Mouse (Mus musculus): ENCODE data around the gene Nxn. TPM values are rescaled to one million over a fixed set of nuclear protein-coding genes. Genes with fewer than 3 reads are reported as not detected.
A peak's percentile ranks its signal among the peaks of the same experiment; 100 is the strongest.

The Nxn gene
- polyA plus RNA-seq, 1 experiment, result 10.6 TPM

GRCm38 (mm10) chr11:76352861-76353558, 45.9 kb downstream of the Nxn start:
- TF ChIP-seq POLR2A (IDR thresholded peaks at IDR 0.05; ENCODE audit: low read depth, low read length) (no peak), CTCF (conservative IDR thresholded peaks at IDR 0.05; ENCODE audit: insufficient read depth, insufficient read length, low read depth, low read length) (no peak)
- 65% methylated on average over 16 of the region's 16 CpGs for WGBS
- Histone ChIP-seq H3K36me3 (ENCODE audit: control insufficient read depth, insufficient read depth, low read length) (no peaks in the 10 kb centered on the region), H3K27me3 (replicated peaks; ENCODE audit: control insufficient read depth, insufficient read depth, low read length) (no peaks in the 10 kb centered on the region), H3K27ac (ENCODE audit: insufficient read depth, low read depth, low read length) (no peak overlapping the region), H3K4me1 (ENCODE audit: control insufficient read depth, insufficient read depth, low read length) (peaks cover 3% of the 10 kb centered on the region; the same call in 1 of the 2 replicates), H3K4me3 (ENCODE audit: insufficient read depth, low read depth, low read length) (no peak overlapping the region)
- DNase-seq, result peak; percentile 18

- H3K27ac ChIP-seq (ENCODE audit: insufficient read depth, low read depth, low read length), result no peak overlapping the region
- H3K4me1 ChIP-seq (ENCODE audit: control insufficient read depth, insufficient read depth, low read length), result no peaks in the 10 kb centered on the region
- 47% methylated on average over 3 of the region's 3 CpGs for WGBS
- H3K36me3 ChIP-seq (ENCODE audit: control insufficient read depth, insufficient read depth, low read length), result no peaks in the 10 kb centered on the region
- no peaks in the 10 kb centered on the region for H3K27me3 ChIP-seq (replicated peaks; ENCODE audit: control insufficient read depth, insufficient read depth, low read length)
- H3K4me3 ChIP-seq (ENCODE audit: insufficient read depth, low read depth, low read length), result no peak overlapping the region
- DNase-seq, result no peak
- no peak for TF ChIP-seq POLR2A (IDR thresholded peaks at IDR 0.05; ENCODE audit: low read depth, low read length)
- no peak for TF ChIP-seq CTCF (conservative IDR thresholded peaks at IDR 0.05; ENCODE audit: insufficient read depth, insufficient read length, low read depth, low read length)
Measured at GRCm38 (mm10) chr11:76351624-76352011, 47.3 kb downstream of the Nxn start.

DNA sequence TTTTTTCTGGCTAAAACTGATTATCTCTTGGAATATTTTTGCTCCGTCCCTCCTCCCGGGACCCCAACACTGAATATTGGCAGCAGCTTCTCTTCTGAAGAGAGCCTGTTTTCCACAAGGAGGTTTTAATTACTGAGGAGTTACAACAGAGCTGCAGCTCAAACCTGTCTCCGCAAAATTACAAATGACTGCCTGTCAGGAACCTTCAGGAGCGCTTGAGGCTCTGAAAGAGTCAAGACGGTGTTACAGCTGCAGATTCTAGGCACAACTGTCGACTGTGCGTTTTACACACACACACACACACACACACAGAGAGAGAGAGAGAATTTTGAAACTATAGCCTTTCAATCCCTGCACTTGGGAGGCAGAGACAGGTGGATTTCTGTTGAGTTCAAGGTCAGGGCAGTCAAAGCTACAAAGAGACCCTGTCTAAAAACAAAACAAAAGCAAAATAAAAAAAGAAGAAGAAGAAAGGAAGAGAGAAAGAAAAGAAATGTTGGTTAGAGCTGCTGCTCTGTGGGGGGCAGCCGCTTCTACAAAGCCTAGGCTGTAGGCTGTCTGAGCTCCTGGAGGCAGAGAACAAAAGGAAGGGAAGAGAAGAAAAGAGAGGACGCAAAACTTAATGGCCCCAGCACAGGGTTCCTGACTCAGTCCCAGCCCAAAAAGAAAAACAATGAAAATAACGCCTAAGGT, 47.9 kb downstream of the Nxn start:
- TF ChIP-seq CTCF (conservative IDR thresholded peaks at IDR 0.05; ENCODE audit: insufficient read depth, insufficient read length, low read depth, low read length), result no peak
- TF ChIP-seq POLR2A (IDR thresholded peaks at IDR 0.05; ENCODE audit: low read depth, low read length), result no peak
- Histone ChIP-seq H3K27me3 (replicated peaks; ENCODE audit: control insufficient read depth, insufficient read depth, low read length) (no peaks in the 10 kb centered on the region), H3K27ac (ENCODE audit: insufficient read depth, low read depth, low read length) (no peak overlapping the region), H3K4me3 (ENCODE audit: insufficient read depth, low read depth, low read length) (no peak overlapping the region), H3K36me3 (ENCODE audit: control insufficient read depth, insufficient read depth, low read length) (no peaks in the 10 kb centered on the region), H3K4me1 (ENCODE audit: control insufficient read depth, insufficient read depth, low read length) (no peaks in the 10 kb centered on the region)
- DNase-seq, result no peak
- WGBS, result 71% methylated on average over 10 of the region's 10 CpGs

DNA sequence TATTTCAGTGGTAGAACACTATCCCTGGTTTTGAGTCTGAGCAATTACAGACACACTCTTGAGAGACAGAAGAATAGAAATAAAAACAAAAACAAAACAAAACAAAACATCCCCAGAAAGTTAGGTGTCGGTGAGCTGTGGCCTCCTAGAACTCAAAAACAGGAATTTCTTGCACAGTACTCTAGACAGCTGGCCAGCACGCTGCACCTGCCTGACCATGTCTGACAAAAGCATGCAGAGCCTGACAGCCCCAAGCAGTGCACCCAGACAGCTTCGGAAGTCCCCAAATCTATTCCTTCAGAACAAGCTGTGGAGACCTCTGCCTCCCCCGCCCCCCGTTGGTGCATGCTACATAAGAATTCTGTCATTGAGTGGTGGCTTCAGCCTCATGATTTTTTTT, 49.1 kb downstream of the Nxn start:
- no peak overlapping the region for H3K27ac ChIP-seq (ENCODE audit: insufficient read depth, low read depth, low read length)
- H3K4me1 ChIP-seq (ENCODE audit: control insufficient read depth, insufficient read depth, low read length), result no peaks in the 10 kb centered on the region

GRCm38 (mm10) chr11:76347589-76347988, 51.4 kb downstream of the Nxn start:
- Histone ChIP-seq H3K4me1 (ENCODE audit: control insufficient read depth, insufficient read depth, low read length) (no peaks in the 10 kb centered on the region), H3K36me3 (ENCODE audit: control insufficient read depth, insufficient read depth, low read length) (no peaks in the 10 kb centered on the region)
- WGBS, result 91% methylated on average over 4 of the region's 4 CpGs

More for the DNA sequence above, 49.1 kb downstream of the Nxn start:
- H3K27me3 ChIP-seq (replicated peaks; ENCODE audit: control insufficient read depth, insufficient read depth, low read length), result no peaks in the 10 kb centered on the region
- H3K4me3 ChIP-seq (ENCODE audit: insufficient read depth, low read depth, low read length), result no peak overlapping the region
- no peak for DNase-seq
- H3K36me3 ChIP-seq (ENCODE audit: control insufficient read depth, insufficient read depth, low read length), result no peaks in the 10 kb centered on the region
- WGBS, result 80% methylated on average over 5 of the region's 5 CpGs
- TF ChIP-seq POLR2A (IDR thresholded peaks at IDR 0.05; ENCODE audit: low read depth, low read length), result no peak

DNA sequence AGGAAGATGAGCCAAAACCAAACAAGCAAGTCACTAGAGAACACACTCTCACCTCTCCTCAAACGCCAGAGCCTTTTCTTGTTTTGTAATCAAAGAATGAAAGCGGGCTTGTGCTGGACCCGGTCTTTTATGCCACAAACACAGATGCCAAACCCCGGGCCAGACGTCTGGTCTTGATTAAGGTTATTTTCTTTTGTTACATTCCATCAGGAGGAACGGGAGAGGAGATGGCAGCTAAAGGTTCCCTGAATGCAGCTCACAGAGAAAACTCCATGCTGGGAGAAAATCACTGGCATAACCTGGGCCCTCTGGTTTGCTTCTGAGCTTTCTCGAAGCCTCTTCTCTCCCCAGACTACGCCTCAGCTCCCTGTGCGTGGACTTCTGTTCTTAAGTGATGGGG, 55.9 kb downstream of the Nxn start:
- WGBS, result 86% methylated on average over 9 of the region's 9 CpGs
- Histone ChIP-seq H3K27me3 (replicated peaks; ENCODE audit: control insufficient read depth, insufficient read depth, low read length) (no peaks in the 10 kb centered on the region), H3K4me3 (ENCODE audit: insufficient read depth, low read depth, low read length) (no peak overlapping the region), H3K4me1 (ENCODE audit: control insufficient read depth, insufficient read depth, low read length) (no peaks in the 10 kb centered on the region; the same call in 1 of the 2 replicates), H3K27ac (ENCODE audit: insufficient read depth, low read depth, low read length) (no peak overlapping the region), H3K36me3 (ENCODE audit: control insufficient read depth, insufficient read depth, low read length) (no peaks in the 10 kb centered on the region)
- no peak for TF ChIP-seq POLR2A (IDR thresholded peaks at IDR 0.05; ENCODE audit: low read depth, low read length)
- no peak for TF ChIP-seq CTCF (conservative IDR thresholded peaks at IDR 0.05; ENCODE audit: insufficient read depth, insufficient read length, low read depth, low read length)
- DNase-seq, result no peak

More at GRCm38 (mm10) chr11:76347589-76347988, 51.4 kb downstream of the Nxn start:
- Histone ChIP-seq H3K4me3 (ENCODE audit: insufficient read depth, low read depth, low read length) (no peak overlapping the region), H3K27ac (ENCODE audit: insufficient read depth, low read depth, low read length) (no peak overlapping the region), H3K27me3 (replicated peaks; ENCODE audit: control insufficient read depth, insufficient read depth, low read length) (no peaks in the 10 kb centered on the region)
- no peak for TF ChIP-seq POLR2A (IDR thresholded peaks at IDR 0.05; ENCODE audit: low read depth, low read length)
- no peak for TF ChIP-seq CTCF (conservative IDR thresholded peaks at IDR 0.05; ENCODE audit: insufficient read depth, insufficient read length, low read depth, low read length)
- DNase-seq, result no peak

DNA sequence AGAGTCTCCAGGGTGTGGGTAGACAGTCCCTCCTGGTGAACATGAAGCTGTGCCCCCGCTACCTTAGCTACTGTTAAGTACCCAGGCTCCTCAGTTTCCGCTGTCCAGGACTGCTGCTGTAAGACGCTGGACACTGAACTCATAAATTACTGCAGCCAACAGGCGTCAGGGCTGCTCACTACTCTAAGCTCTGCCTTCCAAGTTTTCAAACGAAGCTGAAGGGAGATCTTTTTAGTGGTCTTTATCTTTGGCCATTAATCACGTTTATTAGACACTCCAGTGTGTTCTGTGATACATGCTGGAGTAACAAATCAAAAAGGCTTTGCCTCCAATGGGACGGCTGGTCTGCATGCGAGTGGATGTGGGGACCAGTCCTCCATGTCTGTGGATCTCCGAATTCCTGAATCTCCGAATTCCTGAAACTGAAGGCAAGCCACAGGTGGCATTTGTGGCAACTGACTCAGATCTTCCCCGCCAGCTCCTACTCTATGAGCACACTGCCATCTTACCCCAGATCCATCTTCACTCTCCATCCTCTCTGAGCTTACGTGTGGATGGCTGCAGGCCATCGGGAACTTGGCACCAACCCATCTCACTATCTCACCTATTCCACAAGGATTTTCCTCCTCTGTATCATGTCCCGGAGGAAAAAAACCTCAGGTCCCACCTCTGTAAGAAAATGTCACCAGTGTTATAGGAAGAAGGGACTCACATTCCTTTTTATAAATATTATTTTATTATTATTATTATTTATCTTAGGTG, 56.9 kb downstream of the Nxn start:
- no peak overlapping the region for H3K27ac ChIP-seq (ENCODE audit: insufficient read depth, low read depth, low read length)
- DNase-seq, result no peak
- TF ChIP-seq CTCF (conservative IDR thresholded peaks at IDR 0.05; ENCODE audit: insufficient read depth, insufficient read length, low read depth, low read length), result no peak
- no peak for TF ChIP-seq POLR2A (IDR thresholded peaks at IDR 0.05; ENCODE audit: low read depth, low read length)
- H3K4me1 ChIP-seq (ENCODE audit: control insufficient read depth, insufficient read depth, low read length), result no peaks in the 10 kb centered on the region; the same call in 1 of the 2 replicates
- no peaks in the 10 kb centered on the region for H3K36me3 ChIP-seq (ENCODE audit: control insufficient read depth, insufficient read depth, low read length)
- no peak overlapping the region for H3K4me3 ChIP-seq (ENCODE audit: insufficient read depth, low read depth, low read length)
- 59% methylated on average over 14 of the region's 14 CpGs for WGBS
- H3K27me3 ChIP-seq (replicated peaks; ENCODE audit: control insufficient read depth, insufficient read depth, low read length), result no peaks in the 10 kb centered on the region

All from kidney, adult 2 months (tissue).